In the genomic region with DNA sequence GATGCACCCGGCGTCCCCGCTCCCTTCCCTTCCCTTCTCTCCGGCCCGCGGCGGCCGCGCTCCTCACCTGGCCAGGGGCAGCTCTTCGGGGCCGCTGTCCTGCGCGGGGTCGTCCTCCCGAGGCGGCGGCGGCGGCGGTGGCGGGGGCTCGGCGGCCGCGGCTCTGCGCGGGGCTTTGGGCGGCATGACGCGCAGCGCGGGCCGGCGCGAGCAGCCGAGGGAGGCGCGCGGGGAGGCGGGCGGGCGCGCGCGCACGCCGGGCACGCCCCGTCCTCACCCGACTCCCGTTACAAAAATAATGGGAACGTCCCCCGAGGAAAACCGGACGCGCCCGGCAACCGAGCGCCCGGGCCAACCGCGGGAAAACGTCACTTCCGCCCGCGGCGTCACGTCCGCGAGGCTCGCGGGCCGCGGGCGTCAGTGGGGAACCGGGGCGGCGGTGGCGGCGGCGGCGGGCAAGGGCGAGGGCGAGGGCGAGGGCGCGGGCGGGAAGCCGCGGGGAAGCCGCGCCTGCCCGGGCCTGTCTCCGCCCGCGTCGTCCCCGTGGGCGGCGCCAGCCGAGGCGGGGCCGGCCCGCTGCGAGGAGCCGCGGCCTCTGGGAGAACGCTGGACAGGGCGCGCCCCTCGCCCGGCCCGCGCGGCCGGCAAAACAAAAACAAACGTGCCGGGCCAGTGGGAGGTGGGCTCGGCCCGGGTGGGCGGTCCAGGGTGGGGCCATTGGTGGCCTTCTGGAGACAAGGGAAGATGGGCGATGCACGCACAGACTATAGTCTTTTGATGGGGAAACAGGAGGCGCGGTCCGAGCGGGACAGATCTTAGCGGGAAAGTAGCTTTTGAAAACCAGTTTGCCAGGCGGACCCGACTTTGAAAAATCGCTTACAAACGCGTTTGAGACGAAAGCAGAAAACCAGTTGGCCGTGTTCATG, we compare ENCODE assay signal across 8 mouse cellular contexts. TPM values are rescaled to one million over a fixed set of nuclear protein-coding genes. Genes with fewer than 3 reads are reported as not detected.
DNase-seq lines count a peak whose midpoint lies in the region; ATAC-seq and TF ChIP-seq lines count a peak whose summit lies in the region.

Gene Rb1, minus strand, starts transcription at position 367 of the 926 bp plus-strand sequence.

- no peaks in the 10 kb centered on the region for H3K9me3 ChIP-seq in embryonic facial prominence, embryonic 15.5 days (replicated peaks)
- no peaks in the 10 kb centered on the region for H3K9me3 ChIP-seq in heart, embryonic 10.5 days
- no peaks in the 10 kb centered on the region for H3K9me3 ChIP-seq in kidney, embryonic 15.5 days (replicated peaks)

- peak; percentile 58; the same call in 1 of the 2 replicates for TF ChIP-seq POLR2A in bone marrow, adult 2 months (IDR thresholded peaks at IDR 0.05; ENCODE audit: borderline replicate concordance, control insufficient read depth, low read depth, low read length)
- TF ChIP-seq POLR2A in liver, adult 2 months (IDR thresholded peaks at IDR 0.05; ENCODE audit: extremely low read depth, insufficient read depth, low read length), result 0 out of 2 replicates have a peak, but pooled peaks have one; percentile 8

- peak within 1 kb of the TSS; percentile 79 for H3K4me3 ChIP-seq in bone marrow, adult 2 months (replicated peaks; ENCODE audit: control insufficient read depth, low read depth, low read length)
- peak within 1 kb of the TSS; percentile 89 for H3K4me3 ChIP-seq in embryonic facial prominence, embryonic 15.5 days (replicated peaks)
- H3K4me3 ChIP-seq in heart, embryonic 10.5 days, result peak within 1 kb of the TSS; percentile 96
- H3K4me3 ChIP-seq in kidney, embryonic 15.5 days (replicated peaks), result peak within 1 kb of the TSS; percentile 92
- H3K4me3 ChIP-seq in liver, adult 2 months (ENCODE audit: insufficient read depth, low read depth, low read length), result peak within 1 kb of the TSS; percentile 69

- H3K79me2 ChIP-seq in liver, adult 2 months (ENCODE audit: control insufficient read depth, insufficient read depth, low read length), result peaks cover 4% of the 10 kb centered on the region; the same call in 1 of the 2 replicates

- under 1% methylated on average over 128 of the region's 135 CpGs for WGBS in bone marrow, adult 2 months
- WGBS in embryonic facial prominence, embryonic 15.5 days, result under 1% methylated on average over 128 of the region's 135 CpGs
- 3% methylated on average over 129 of the region's 135 CpGs for WGBS in heart, embryonic 10.5 days
- under 1% methylated on average over 107 of the region's 135 CpGs for WGBS in kidney, embryonic 15.5 days
- WGBS in liver, adult 2 months, result under 1% methylated on average over 135 of the region's 135 CpGs

- peaks cover 2% of the 10 kb centered on the region; the same call in 1 of the 2 replicates for H3K4me1 ChIP-seq in bone marrow, adult 2 months (ENCODE audit: control insufficient read depth, insufficient read depth, low read length)
- H3K4me1 ChIP-seq in embryonic facial prominence, embryonic 15.5 days, result peaks cover 20% of the 10 kb centered on the region; the same call in 1 of the 2 replicates
- peaks cover 6% of the 10 kb centered on the region for H3K4me1 ChIP-seq in heart, embryonic 10.5 days
- peaks cover 16% of the 10 kb centered on the region for H3K4me1 ChIP-seq in kidney, embryonic 15.5 days
- H3K4me1 ChIP-seq in liver, adult 2 months (ENCODE audit: control insufficient read depth, insufficient read depth, low read length), result peaks cover 2% of the 10 kb centered on the region; the same call in 1 of the 2 replicates

- peak within 1 kb of the TSS; percentile 99 for H3K27ac ChIP-seq in bone marrow, adult 2 months (ENCODE audit: control insufficient read depth, insufficient read depth, low read depth, low read length, poor library complexity)
- peak within 1 kb of the TSS; percentile 89 for H3K27ac ChIP-seq in embryonic facial prominence, embryonic 15.5 days (replicated peaks)
- peak within 1 kb of the TSS; percentile 92 for H3K27ac ChIP-seq in heart, embryonic 10.5 days
- peak within 1 kb of the TSS; percentile 91 for H3K27ac ChIP-seq in kidney, embryonic 15.5 days
- H3K27ac ChIP-seq in liver, adult 2 months (replicated peaks; ENCODE audit: insufficient read depth, low read depth, low read length), result peak within 1 kb of the TSS; percentile 20

- H3K9ac ChIP-seq in embryonic facial prominence, embryonic 15.5 days, result peak within 1 kb of the TSS; percentile 66
- H3K9ac ChIP-seq in kidney, embryonic 15.5 days, result peak within 1 kb of the TSS; percentile 79
- peak within 1 kb of the TSS; percentile 99 for H3K9ac ChIP-seq in liver, adult 2 months (ENCODE audit: low read depth, low read length)

- H3K36me3 ChIP-seq in embryonic facial prominence, embryonic 15.5 days, result no peaks in the 10 kb centered on the region
- no peaks in the 10 kb centered on the region for H3K36me3 ChIP-seq in heart, embryonic 10.5 days
- H3K36me3 ChIP-seq in kidney, embryonic 15.5 days, result no peaks in the 10 kb centered on the region
- H3K36me3 ChIP-seq in liver, adult 2 months (ENCODE audit: control insufficient read depth, insufficient read depth, low read length), result no peaks in the 10 kb centered on the region; the same call in 1 of the 2 replicates

- H3K27me3 ChIP-seq in embryonic facial prominence, embryonic 15.5 days, result no peaks in the 10 kb centered on the region
- H3K27me3 ChIP-seq in heart, embryonic 10.5 days (ENCODE audit: insufficient read depth, poor library complexity, severe bottlenecking), result no peaks in the 10 kb centered on the region
- H3K27me3 ChIP-seq in kidney, embryonic 15.5 days, result no peaks in the 10 kb centered on the region
- H3K27me3 ChIP-seq in liver, adult 2 months (ENCODE audit: control insufficient read depth, insufficient read depth, low read length), result no peaks in the 10 kb centered on the region

- ATAC-seq in embryonic facial prominence, embryonic 15.5 days (ENCODE audit: insufficient number of reproducible peaks, low FRiP score, low TSS enrichment, low read depth), result peak; percentile 89
- peak; percentile 97 for ATAC-seq in kidney, embryonic 15.5 days (replicated peaks; ENCODE audit: low FRiP score)
- peak; percentile 67 for ATAC-seq in monocyte, adult 5-6 weeks (replicated peaks; ENCODE audit: insufficient number of reproducible peaks, low FRiP score, low TSS enrichment, poor library complexity, severe bottlenecking)

- peak; percentile 76 for DNase-seq in 416B (ENCODE audit: low read depth)
- peak; percentile 92 for DNase-seq in heart, embryonic 10.5 days (ENCODE audit: low spot score)
- DNase-seq in liver, adult 2 months (ENCODE audit: extremely low read depth, low read depth, low spot score), result peak; percentile 53
- peak; percentile 84 to 85 for DNase-seq in spleen, postnatal 36 days (ENCODE audit: low spot score in 2 of 2)

- peak within 1 kb of the TSS; percentile 82 for H3K4me2 ChIP-seq in embryonic facial prominence, embryonic 15.5 days (replicated peaks)
- H3K4me2 ChIP-seq in kidney, embryonic 15.5 days, result peak within 1 kb of the TSS; percentile 89

- no peak for TF ChIP-seq CTCF in bone marrow, adult 2 months (IDR thresholded peaks at IDR 0.05; ENCODE audit: control insufficient read depth, insufficient read depth, low read length)
- TF ChIP-seq CTCF in liver, adult 2 months (IDR thresholded peaks at IDR 0.05; ENCODE audit: low read depth, low read length), result no peak

RNA-seq across cellular contexts. Expression of gene Rb1, which starts in this region (rescaled TPM):
- polyA plus RNA-seq in bone marrow, adult 2 months (2011; ENCODE audit: insufficient read depth, insufficient read length, low replicate concordance, missing spikeins), result 21.3 and 27.0 TPM in 2 replicates
- 23.8 and 25.6 TPM in 2 replicates for polyA plus RNA-seq in embryonic facial prominence, embryonic 15.5 days (2015; fragmentation: Nextera tagmentation; extraction: Ambion mirVana)
- 7.7 and 9.5 TPM in 2 replicates for polyA plus RNA-seq in heart, embryonic 10.5 days (2016; fragmentation: Nextera tagmentation; extraction: Ambion mirVana)
- polyA plus RNA-seq in kidney, embryonic 15.5 days (2015; fragmentation: Nextera tagmentation; extraction: Ambion mirVana), result 16.2 and 19.5 TPM in 2 replicates
- total RNA-seq in liver, adult 2 months (2014; rRNA removed), result 7.0 and 7.2 TPM in 2 replicates
- 1.1 and 1.2 TPM in 2 replicates for polyA plus RNA-seq in liver, adult 2 months (2012; rRNA removed)
- 82.3 to 133 TPM (median 104 TPM) in 3 replicates for total RNA-seq in monocyte, adult 5-6 weeks (2017)

Comparison
In these comparisons a context has a peak if more than half of its experiments do, and no peak if none do; other contexts are left out.
1. Peak in every context shown above with its lines: DNase-seq, ATAC-seq, H3K4me3 ChIP-seq and H3K27ac ChIP-seq.
2. RNA of gene Rb1 (total RNA-seq): 82.3 to 133 TPM in monocyte, adult 5-6 weeks; 7.0 to 7.2 TPM in liver, adult 2 months; every median in the first group is over 10 times any median in the second.
3. H3K27ac ChIP-seq: peak in every context shown above with its lines; median percentile 99 in bone marrow, adult 2 months; 92 in heart, embryonic 10.5 days; 91 in kidney, embryonic 15.5 days; 89 in embryonic facial prominence, embryonic 15.5 days; 20 in liver, adult 2 months.